Mouse (Mus musculus): ENCODE data around the gene Gramd1b. TPM values are rescaled to one million over a fixed set of nuclear protein-coding genes. Genes with fewer than 3 reads are reported as not detected.

Gene Gramd1b
- polyA plus RNA-seq, 1 experiment from 2014 or later: 4.9 TPM

GRCm38 (mm10) chr9:40455020-40455335, 76.2 kb downstream of the Gramd1b start:
- Histone ChIP-seq H3K36me3 (ENCODE audit: control insufficient read depth, insufficient read depth, low read length) (no peaks in the 10 kb centered on the region), H3K27ac (ENCODE audit: low read length) (peak overlapping the region; percentile 69), H3K27me3 (replicated peaks; ENCODE audit: control insufficient read depth, insufficient read depth, low read length) (no peaks in the 10 kb centered on the region), H3K4me3 (ENCODE audit: low read length) (peak overlapping the region; percentile 68), H3K9ac (ENCODE audit: low read depth, low read length) (peak overlapping the region; percentile 79), H3K9me3 (ENCODE audit: control insufficient read depth, low read length) (no peaks in the 10 kb centered on the region), H3K4me2 (ENCODE audit: low read depth, low read length) (peak overlapping the region; percentile 88), H3K4me1 (ENCODE audit: control insufficient read depth, insufficient read depth, low read length) (peaks cover 14% of the 10 kb centered on the region; the same call in 1 of the 2 replicates)
- ATAC-seq: peak; percentile 52
- WGBS: 3% methylated on average over 8 of the region's 8 CpGs

- Histone ChIP-seq H3K27ac (ENCODE audit: low read length) (no peak overlapping the region), H3K36me3 (ENCODE audit: control insufficient read depth, insufficient read depth, low read length) (no peaks in the 10 kb centered on the region), H3K27me3 (replicated peaks; ENCODE audit: control insufficient read depth, insufficient read depth, low read length) (no peaks in the 10 kb centered on the region), H3K4me3 (ENCODE audit: low read length) (no peak overlapping the region), H3K9me3 (ENCODE audit: control insufficient read depth, low read length) (no peaks in the 10 kb centered on the region), H3K4me2 (ENCODE audit: low read depth, low read length) (no peak overlapping the region), H3K9ac (ENCODE audit: low read depth, low read length) (no peak overlapping the region), H3K4me1 (ENCODE audit: control insufficient read depth, insufficient read depth, low read length) (peaks cover 13% of the 10 kb centered on the region)
- ATAC-seq: no peak
- 93% methylated on average over 6 of the region's 6 CpGs for WGBS
These were observed 77.3 kb downstream of the Gramd1b start for GRCm38 (mm10) chr9:40453889-40454288.

DNA sequence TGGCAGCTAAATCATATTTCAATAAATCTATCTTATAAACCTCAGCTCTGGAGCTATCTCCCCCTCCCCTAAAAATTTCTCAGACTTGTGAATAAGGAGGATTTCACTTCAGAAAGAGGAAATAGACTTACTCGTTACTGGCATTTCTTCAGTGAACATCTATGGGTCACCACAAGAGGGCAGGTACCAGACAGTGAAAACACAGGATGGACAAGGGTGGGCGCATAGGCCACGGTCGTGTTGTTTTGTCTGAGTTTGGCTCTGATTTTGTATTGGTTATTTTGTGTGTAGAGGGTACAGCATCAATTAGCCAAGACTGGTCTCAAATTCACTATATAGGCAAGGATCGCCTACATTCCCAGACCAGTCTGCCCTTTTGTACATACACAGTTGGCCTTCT, 79.0 kb downstream of the Gramd1b start:
- WGBS: 74% methylated on average over 5 of the region's 5 CpGs
- no peak overlapping the region for H3K9ac ChIP-seq (ENCODE audit: low read depth, low read length)
- H3K4me1 ChIP-seq (ENCODE audit: control insufficient read depth, insufficient read depth, low read length): peaks cover 8% of the 10 kb centered on the region
- H3K4me3 ChIP-seq (ENCODE audit: low read length): no peak overlapping the region
- H3K27me3 ChIP-seq (replicated peaks; ENCODE audit: control insufficient read depth, insufficient read depth, low read length): no peaks in the 10 kb centered on the region
- no peak for ATAC-seq
- no peak overlapping the region for H3K4me2 ChIP-seq (ENCODE audit: low read depth, low read length)
- H3K9me3 ChIP-seq (ENCODE audit: control insufficient read depth, low read length): no peaks in the 10 kb centered on the region
- H3K27ac ChIP-seq (ENCODE audit: low read length): no peak overlapping the region
- no peaks in the 10 kb centered on the region for H3K36me3 ChIP-seq (ENCODE audit: control insufficient read depth, insufficient read depth, low read length)

DNA sequence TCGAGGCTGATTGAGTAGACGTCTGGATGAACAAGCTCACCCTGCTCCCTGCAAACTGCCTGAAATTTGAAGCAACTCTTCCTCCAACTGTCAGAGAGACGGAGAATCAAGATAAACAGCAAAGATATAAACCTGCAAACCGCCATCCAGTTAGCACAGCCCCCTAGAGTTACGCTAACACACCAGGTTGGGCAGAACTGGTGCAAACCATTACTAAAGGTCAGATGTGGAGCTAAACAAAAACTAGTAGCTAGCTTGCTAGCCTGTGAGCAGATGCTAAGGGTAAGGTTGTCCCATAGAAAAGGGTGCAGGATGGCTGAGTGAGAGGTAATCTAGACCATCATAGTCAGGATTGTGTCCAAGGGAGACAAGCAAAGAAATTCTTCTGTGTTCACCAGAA, 80.4 kb downstream of the Gramd1b start:
- no peak overlapping the region for H3K9ac ChIP-seq (ENCODE audit: low read depth, low read length)
- H3K27ac ChIP-seq (ENCODE audit: low read length): no peak overlapping the region
- H3K4me3 ChIP-seq (ENCODE audit: low read length): no peak overlapping the region
- peaks cover 4% of the 10 kb centered on the region for H3K4me1 ChIP-seq (ENCODE audit: control insufficient read depth, insufficient read depth, low read length)
- ATAC-seq: no peak
- WGBS: 63% methylated on average over 5 of the region's 5 CpGs
- H3K4me2 ChIP-seq (ENCODE audit: low read depth, low read length): no peak overlapping the region
- no peaks in the 10 kb centered on the region for H3K36me3 ChIP-seq (ENCODE audit: control insufficient read depth, insufficient read depth, low read length)
- no peaks in the 10 kb centered on the region for H3K27me3 ChIP-seq (replicated peaks; ENCODE audit: control insufficient read depth, insufficient read depth, low read length)
- no peaks in the 10 kb centered on the region for H3K9me3 ChIP-seq (ENCODE audit: control insufficient read depth, low read length)

GRCm38 (mm10) chr9:40450417-40450714, 80.8 kb downstream of the Gramd1b start:
- Histone ChIP-seq H3K4me1 (ENCODE audit: control insufficient read depth, insufficient read depth, low read length) (peaks cover 4% of the 10 kb centered on the region), H3K4me3 (ENCODE audit: low read length) (no peak overlapping the region), H3K36me3 (ENCODE audit: control insufficient read depth, insufficient read depth, low read length) (no peaks in the 10 kb centered on the region), H3K4me2 (ENCODE audit: low read depth, low read length) (no peak overlapping the region), H3K9me3 (ENCODE audit: control insufficient read depth, low read length) (no peaks in the 10 kb centered on the region), H3K27ac (ENCODE audit: low read length) (no peak overlapping the region), H3K27me3 (replicated peaks; ENCODE audit: control insufficient read depth, insufficient read depth, low read length) (no peaks in the 10 kb centered on the region), H3K9ac (ENCODE audit: low read depth, low read length) (no peak overlapping the region)
- 48% methylated on average over 7 of the region's 7 CpGs for WGBS
- ATAC-seq: no peak

GRCm38 (mm10) chr9:40449610-40450416, 81.4 kb downstream of the Gramd1b start:
- no peak overlapping the region for H3K4me3 ChIP-seq (ENCODE audit: low read length)
- H3K4me2 ChIP-seq (ENCODE audit: low read depth, low read length): no peak overlapping the region
- H3K27ac ChIP-seq (ENCODE audit: low read length): no peak overlapping the region
- no peak for ATAC-seq
- H3K27me3 ChIP-seq (replicated peaks; ENCODE audit: control insufficient read depth, insufficient read depth, low read length): no peaks in the 10 kb centered on the region
- H3K9ac ChIP-seq (ENCODE audit: low read depth, low read length): no peak overlapping the region
- WGBS: 65% methylated on average over 10 of the region's 10 CpGs
- no peaks in the 10 kb centered on the region for H3K36me3 ChIP-seq (ENCODE audit: control insufficient read depth, insufficient read depth, low read length)
- no peaks in the 10 kb centered on the region for H3K9me3 ChIP-seq (ENCODE audit: control insufficient read depth, low read length)
- peaks cover 4% of the 10 kb centered on the region for H3K4me1 ChIP-seq (ENCODE audit: control insufficient read depth, insufficient read depth, low read length)

DNA sequence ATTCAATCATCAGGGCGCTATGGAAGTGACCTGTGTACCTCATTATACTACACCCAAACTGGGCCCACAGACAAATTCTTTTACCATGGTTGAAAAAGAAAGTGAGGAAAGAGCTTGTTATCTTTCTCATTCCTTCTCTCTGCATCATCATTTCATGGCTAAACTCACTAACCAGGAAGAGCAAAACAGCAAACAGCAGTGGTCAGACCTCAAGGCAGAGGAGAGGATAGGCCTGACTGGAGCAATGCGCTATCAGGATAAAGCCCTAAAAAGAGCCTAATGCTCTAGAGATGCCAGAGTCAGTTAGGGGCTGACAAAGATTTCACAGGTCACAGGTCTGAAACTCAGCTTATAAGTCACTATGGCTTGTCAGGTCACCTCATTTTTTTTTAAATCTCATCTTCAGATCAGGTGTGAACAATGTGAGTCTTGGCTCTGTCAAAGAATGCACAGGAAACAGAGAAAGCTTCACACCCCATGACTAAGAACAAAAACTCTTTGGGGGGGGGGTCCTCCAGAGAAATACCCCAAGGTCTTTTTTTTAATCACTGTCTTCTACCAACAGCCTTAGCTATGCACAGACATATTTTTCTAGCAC, 82.4 kb downstream of the Gramd1b start:
- H3K27ac ChIP-seq (ENCODE audit: low read length): no peak overlapping the region
- H3K4me1 ChIP-seq (ENCODE audit: control insufficient read depth, insufficient read depth, low read length): peaks cover 4% of the 10 kb centered on the region
- H3K9ac ChIP-seq (ENCODE audit: low read depth, low read length): no peak overlapping the region
- H3K36me3 ChIP-seq (ENCODE audit: control insufficient read depth, insufficient read depth, low read length): no peaks in the 10 kb centered on the region
- no peak for ATAC-seq
- WGBS: 93% methylated on average over 2 of the region's 2 CpGs
- no peak overlapping the region for H3K4me2 ChIP-seq (ENCODE audit: low read depth, low read length)
- no peaks in the 10 kb centered on the region for H3K9me3 ChIP-seq (ENCODE audit: control insufficient read depth, low read length)
- no peaks in the 10 kb centered on the region for H3K27me3 ChIP-seq (replicated peaks; ENCODE audit: control insufficient read depth, insufficient read depth, low read length)
- no peak overlapping the region for H3K4me3 ChIP-seq (ENCODE audit: low read length)

DNA sequence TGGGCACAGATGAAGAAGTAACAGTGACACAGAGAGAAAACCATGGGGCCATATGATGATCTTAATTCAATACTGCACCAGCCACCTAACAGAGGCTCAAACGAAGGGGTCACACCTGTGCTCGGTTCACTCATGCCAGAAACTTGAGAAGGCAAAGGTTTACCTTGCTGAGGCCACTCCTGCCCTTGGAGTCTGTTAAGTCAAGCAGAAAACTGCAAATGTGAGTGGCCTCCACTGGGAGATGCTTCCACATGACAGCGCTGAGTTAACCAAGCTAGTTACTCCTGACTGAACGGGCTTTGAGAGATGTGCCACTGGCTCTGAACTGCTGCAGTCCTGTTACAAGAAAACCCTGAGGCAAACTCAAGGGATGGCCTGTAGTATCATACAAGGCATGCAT, 83.9 kb downstream of the Gramd1b start:
- Histone ChIP-seq H3K4me1 (ENCODE audit: control insufficient read depth, insufficient read depth, low read length) (peaks cover 4% of the 10 kb centered on the region), H3K27ac (ENCODE audit: low read length) (no peak overlapping the region), H3K4me2 (ENCODE audit: low read depth, low read length) (no peak overlapping the region), H3K36me3 (ENCODE audit: control insufficient read depth, insufficient read depth, low read length) (no peaks in the 10 kb centered on the region), H3K4me3 (ENCODE audit: low read length) (no peak overlapping the region), H3K27me3 (replicated peaks; ENCODE audit: control insufficient read depth, insufficient read depth, low read length) (no peaks in the 10 kb centered on the region), H3K9ac (ENCODE audit: low read depth, low read length) (no peak overlapping the region), H3K9me3 (ENCODE audit: control insufficient read depth, low read length) (no peaks in the 10 kb centered on the region)
- WGBS: 81% methylated on average over 4 of the region's 4 CpGs
- no peak for ATAC-seq

DNA sequence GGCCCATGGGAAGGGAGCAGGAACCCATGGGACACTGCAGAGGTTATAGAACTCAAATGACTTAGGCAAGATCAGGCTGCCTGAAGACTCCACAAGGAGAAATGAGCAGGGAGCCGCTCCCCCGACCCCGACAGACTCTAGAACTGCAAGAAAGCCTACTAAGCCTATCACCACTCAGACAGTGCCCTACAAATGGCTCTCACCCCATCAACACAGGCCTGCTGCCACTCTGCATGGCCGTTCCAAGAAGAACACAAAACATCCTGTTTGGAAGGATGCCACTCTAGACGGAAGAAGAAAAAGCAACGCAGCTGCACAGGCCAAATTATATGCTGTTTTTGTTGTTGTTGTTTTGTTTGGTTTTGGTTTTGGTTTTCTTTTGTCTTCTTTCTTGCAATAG, 86.2 kb downstream of the Gramd1b start:
- H3K9ac ChIP-seq (ENCODE audit: low read depth, low read length): no peak overlapping the region
- H3K36me3 ChIP-seq (ENCODE audit: control insufficient read depth, insufficient read depth, low read length): no peaks in the 10 kb centered on the region
- no peak for ATAC-seq
- H3K27me3 ChIP-seq (replicated peaks; ENCODE audit: control insufficient read depth, insufficient read depth, low read length): no peaks in the 10 kb centered on the region
- H3K4me2 ChIP-seq (ENCODE audit: low read depth, low read length): no peak overlapping the region
- no peaks in the 10 kb centered on the region; the same call in 1 of the 2 replicates for H3K4me1 ChIP-seq (ENCODE audit: control insufficient read depth, insufficient read depth, low read length)
- no peak overlapping the region for H3K4me3 ChIP-seq (ENCODE audit: low read length)
- no peaks in the 10 kb centered on the region for H3K9me3 ChIP-seq (ENCODE audit: control insufficient read depth, low read length)
- H3K27ac ChIP-seq (ENCODE audit: low read length): no peak overlapping the region
- 84% methylated on average over 6 of the region's 6 CpGs for WGBS

DNA sequence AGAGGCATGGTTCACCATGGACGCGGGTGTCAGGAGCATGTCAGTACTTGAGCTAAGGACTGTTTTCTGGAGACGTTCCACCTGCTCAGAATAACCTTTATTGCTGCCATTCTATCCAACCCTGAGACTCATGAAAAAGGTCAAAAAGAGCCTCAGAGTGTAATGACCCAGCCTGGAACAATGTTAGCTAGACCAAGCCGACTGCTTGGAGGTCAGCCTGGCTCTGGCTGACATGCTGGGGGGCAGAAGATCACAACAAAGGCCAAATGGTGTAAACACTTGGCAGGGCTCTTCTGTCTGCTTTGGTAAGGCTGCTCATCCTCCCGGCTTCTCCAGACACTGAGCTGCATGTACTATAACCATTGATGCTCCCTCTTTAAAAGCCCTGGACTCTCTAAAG, 88.4 kb downstream of the Gramd1b start:
- no peak for ATAC-seq
- WGBS: 65% methylated on average over 5 of the region's 5 CpGs

More for the DNA sequence above, 88.4 kb downstream of the Gramd1b start:
- no peak overlapping the region for H3K4me3 ChIP-seq (ENCODE audit: low read length)
- no peaks in the 10 kb centered on the region for H3K36me3 ChIP-seq (ENCODE audit: control insufficient read depth, insufficient read depth, low read length)
- H3K4me2 ChIP-seq (ENCODE audit: low read depth, low read length): no peak overlapping the region
- H3K27ac ChIP-seq (ENCODE audit: low read length): no peak overlapping the region
- no peak overlapping the region for H3K9ac ChIP-seq (ENCODE audit: low read depth, low read length)
- H3K9me3 ChIP-seq (ENCODE audit: control insufficient read depth, low read length): no peaks in the 10 kb centered on the region
- no peaks in the 10 kb centered on the region for H3K4me1 ChIP-seq (ENCODE audit: control insufficient read depth, insufficient read depth, low read length)
- no peaks in the 10 kb centered on the region for H3K27me3 ChIP-seq (replicated peaks; ENCODE audit: control insufficient read depth, insufficient read depth, low read length)
